Mouse (Mus musculus): ENCODE measurements around the gene Sbf2. TPM values are rescaled to one million over a fixed set of nuclear protein-coding genes. Genes with fewer than 3 reads are reported as not detected.

Gene Sbf2
- polyA plus RNA-seq, 1 experiment: 8.8 TPM

DNA sequence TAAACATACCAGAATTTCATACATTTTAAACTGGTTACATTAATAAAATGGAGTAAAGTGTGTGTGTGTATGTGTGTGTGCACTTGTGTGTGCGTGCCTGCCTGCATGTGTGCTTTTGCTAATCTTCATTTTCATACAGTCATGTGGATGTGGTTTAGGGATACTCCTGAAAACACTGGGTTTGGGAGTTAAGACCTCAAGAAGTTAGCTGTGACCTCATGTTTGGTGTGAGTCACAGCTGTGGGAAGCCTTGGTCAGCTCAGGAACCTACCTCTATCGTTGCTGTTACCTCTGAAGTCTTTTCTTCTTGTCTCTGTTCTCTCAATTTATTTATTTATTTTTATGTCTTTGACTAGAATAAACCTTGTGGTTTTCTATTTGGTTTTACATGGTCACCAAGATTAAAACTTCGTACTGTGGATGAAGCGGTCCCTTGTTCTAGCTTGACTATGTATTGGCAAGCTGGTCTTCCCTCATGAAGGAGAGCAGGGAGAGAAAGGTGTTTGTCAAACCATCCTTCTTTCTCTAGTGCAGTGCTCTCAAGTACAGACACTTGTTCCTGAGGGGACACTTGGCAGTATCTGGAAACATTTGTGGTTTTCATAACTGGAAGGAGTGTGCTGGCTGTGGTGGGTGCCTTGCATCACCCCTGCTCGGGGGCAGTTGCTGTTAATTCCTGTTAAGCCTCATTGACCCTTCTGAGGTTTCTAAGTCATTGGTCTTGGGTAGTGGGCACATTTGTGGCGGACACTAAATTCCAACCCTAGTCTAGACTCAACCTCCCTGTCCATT is 331.0 kb downstream of the Sbf2 start:
- Histone ChIP-seq H3K4me1 (replicated peaks; ENCODE audit: control insufficient read depth, insufficient read depth, low read length) (no peaks in the 10 kb centered on the region), H3K27me3 (ENCODE audit: control insufficient read depth, insufficient read depth, low read length) (no peaks in the 10 kb centered on the region), H3K27ac (ENCODE audit: control insufficient read depth, insufficient read depth, low read length) (no peak overlapping the region), H3K4me3 (ENCODE audit: control insufficient read depth, insufficient read depth, low read length) (no peak overlapping the region), H3K36me3 (ENCODE audit: control insufficient read depth, insufficient read depth, low read length) (peaks cover 5% of the 10 kb centered on the region; the same call in 1 of the 2 replicates)
- WGBS: 76% methylated on average over 6 of the region's 6 CpGs
- no peak for DNase-seq
- no peak for TF ChIP-seq POLR2A (IDR thresholded peaks at IDR 0.05; ENCODE audit: control insufficient read depth, extremely low read depth, insufficient read depth, low read length, poor library complexity)
- no peak for TF ChIP-seq CTCF (IDR thresholded peaks at IDR 0.05; ENCODE audit: borderline replicate concordance, control insufficient read depth, extremely low read depth, insufficient read depth, low read length, poor library complexity)

DNA sequence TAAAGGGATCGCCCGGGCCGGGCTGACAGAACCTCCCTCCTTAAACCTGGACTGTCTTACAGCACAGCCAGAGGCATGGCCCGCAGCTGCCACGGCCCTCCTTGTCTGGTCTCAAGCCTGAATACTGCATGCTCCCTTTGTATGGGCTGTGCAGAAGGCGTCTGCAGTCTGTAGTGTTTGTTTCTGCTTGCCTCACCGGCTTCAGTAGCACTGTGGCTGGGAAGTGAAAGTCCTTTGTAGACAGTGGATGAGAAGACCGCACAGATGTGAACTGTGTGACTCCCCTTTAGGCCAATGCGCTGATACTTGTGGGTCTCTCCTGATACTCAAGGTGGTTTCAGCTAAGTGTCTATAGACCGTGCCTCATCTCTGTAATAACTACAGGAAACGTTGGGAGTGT is 331.9 kb downstream of the Sbf2 start:
- no peaks in the 10 kb centered on the region for H3K4me1 ChIP-seq (replicated peaks; ENCODE audit: control insufficient read depth, insufficient read depth, low read length)
- 0 out of 2 replicates have a peak, but pooled peaks have one; percentile 27 for TF ChIP-seq POLR2A (IDR thresholded peaks at IDR 0.05; ENCODE audit: control insufficient read depth, extremely low read depth, insufficient read depth, low read length, poor library complexity)
- TF ChIP-seq CTCF (IDR thresholded peaks at IDR 0.05; ENCODE audit: borderline replicate concordance, control insufficient read depth, extremely low read depth, insufficient read depth, low read length, poor library complexity): no peak
- H3K36me3 ChIP-seq (ENCODE audit: control insufficient read depth, insufficient read depth, low read length): peaks cover 5% of the 10 kb centered on the region; the same call in 1 of the 2 replicates
- H3K27ac ChIP-seq (ENCODE audit: control insufficient read depth, insufficient read depth, low read length): no peak overlapping the region
- H3K27me3 ChIP-seq (ENCODE audit: control insufficient read depth, insufficient read depth, low read length): no peaks in the 10 kb centered on the region
- no peak overlapping the region for H3K4me3 ChIP-seq (ENCODE audit: control insufficient read depth, insufficient read depth, low read length)
- WGBS: 80% methylated on average over 11 of the region's 11 CpGs
- no peak for DNase-seq

GRCm38 (mm10) chr7:110281435-110282256 is 333.1 kb downstream of the Sbf2 start:
- TF ChIP-seq CTCF (IDR thresholded peaks at IDR 0.05; ENCODE audit: borderline replicate concordance, control insufficient read depth, extremely low read depth, insufficient read depth, low read length, poor library complexity): no peak
- no peak for TF ChIP-seq POLR2A (IDR thresholded peaks at IDR 0.05; ENCODE audit: control insufficient read depth, extremely low read depth, insufficient read depth, low read length, poor library complexity)
- Histone ChIP-seq H3K36me3 (ENCODE audit: control insufficient read depth, insufficient read depth, low read length) (peaks cover 5% of the 10 kb centered on the region; the same call in 1 of the 2 replicates), H3K27ac (ENCODE audit: control insufficient read depth, insufficient read depth, low read length) (no peak overlapping the region), H3K27me3 (ENCODE audit: control insufficient read depth, insufficient read depth, low read length) (no peaks in the 10 kb centered on the region), H3K4me3 (ENCODE audit: control insufficient read depth, insufficient read depth, low read length) (no peak overlapping the region), H3K4me1 (replicated peaks; ENCODE audit: control insufficient read depth, insufficient read depth, low read length) (peaks cover 4% of the 10 kb centered on the region; the same call in 1 of the 2 replicates)
- WGBS: 88% methylated on average over 11 of the region's 11 CpGs
- no peak for DNase-seq

- TF ChIP-seq POLR2A (IDR thresholded peaks at IDR 0.05; ENCODE audit: control insufficient read depth, extremely low read depth, insufficient read depth, low read length, poor library complexity): no peak
- peaks cover 8% of the 10 kb centered on the region for H3K4me1 ChIP-seq (replicated peaks; ENCODE audit: control insufficient read depth, insufficient read depth, low read length)
- 98% methylated on average over 4 of the region's 4 CpGs for WGBS
- no peak overlapping the region for H3K27ac ChIP-seq (ENCODE audit: control insufficient read depth, insufficient read depth, low read length)
- no peak for DNase-seq
- peaks cover 5% of the 10 kb centered on the region; the same call in 1 of the 2 replicates for H3K36me3 ChIP-seq (ENCODE audit: control insufficient read depth, insufficient read depth, low read length)
- no peaks in the 10 kb centered on the region for H3K27me3 ChIP-seq (ENCODE audit: control insufficient read depth, insufficient read depth, low read length)
- no peak overlapping the region for H3K4me3 ChIP-seq (ENCODE audit: control insufficient read depth, insufficient read depth, low read length)
These were observed 335.5 kb downstream of the Sbf2 start for GRCm38 (mm10) chr7:110279183-110279582.

DNA sequence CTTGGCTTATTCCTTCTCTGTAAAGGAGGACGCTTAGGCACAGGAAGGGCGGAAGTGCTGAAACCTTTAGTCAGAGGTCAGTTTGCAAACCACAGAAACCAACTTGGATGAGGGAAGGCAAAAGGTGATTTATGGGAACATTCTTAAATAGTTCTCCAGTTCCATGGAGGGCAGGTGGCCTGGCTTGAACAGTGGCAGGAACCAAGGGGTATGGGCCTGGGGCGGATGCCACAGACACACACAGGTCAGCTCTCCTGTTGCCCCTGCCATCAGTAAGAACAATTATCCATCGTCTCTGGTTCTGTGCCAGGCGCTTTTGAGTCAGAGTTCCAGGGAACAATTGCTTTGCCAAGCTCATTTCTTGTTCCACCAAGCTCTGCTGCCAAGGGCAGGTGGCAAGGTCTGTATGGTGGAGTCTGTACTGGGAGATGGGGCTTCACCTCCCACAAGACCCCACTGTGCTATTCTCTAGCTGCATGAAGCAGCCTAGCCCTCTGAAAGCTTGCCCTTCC is 336.9 kb downstream of the Sbf2 start:
- Histone ChIP-seq H3K36me3 (ENCODE audit: control insufficient read depth, insufficient read depth, low read length) (peaks cover 5% of the 10 kb centered on the region; the same call in 1 of the 2 replicates), H3K4me3 (ENCODE audit: control insufficient read depth, insufficient read depth, low read length) (no peak overlapping the region), H3K27me3 (ENCODE audit: control insufficient read depth, insufficient read depth, low read length) (no peaks in the 10 kb centered on the region), H3K27ac (ENCODE audit: control insufficient read depth, insufficient read depth, low read length) (no peak overlapping the region), H3K4me1 (replicated peaks; ENCODE audit: control insufficient read depth, insufficient read depth, low read length) (peaks cover 8% of the 10 kb centered on the region)
- 93% methylated on average over 5 of the region's 5 CpGs for WGBS
- no peak for DNase-seq
- TF ChIP-seq CTCF (IDR thresholded peaks at IDR 0.05; ENCODE audit: borderline replicate concordance, control insufficient read depth, extremely low read depth, insufficient read depth, low read length, poor library complexity) (no peak), POLR2A (IDR thresholded peaks at IDR 0.05; ENCODE audit: control insufficient read depth, extremely low read depth, insufficient read depth, low read length, poor library complexity) (no peak)

- Histone ChIP-seq H3K27ac (ENCODE audit: control insufficient read depth, insufficient read depth, low read length) (no peak overlapping the region), H3K4me1 (replicated peaks; ENCODE audit: control insufficient read depth, insufficient read depth, low read length) (peaks cover 26% of the 10 kb centered on the region), H3K27me3 (ENCODE audit: control insufficient read depth, insufficient read depth, low read length) (no peaks in the 10 kb centered on the region), H3K4me3 (ENCODE audit: control insufficient read depth, insufficient read depth, low read length) (no peak overlapping the region), H3K36me3 (ENCODE audit: control insufficient read depth, insufficient read depth, low read length) (no peaks in the 10 kb centered on the region)
- WGBS: 44% methylated on average over 4 of the region's 4 CpGs
- no peak for TF ChIP-seq POLR2A (IDR thresholded peaks at IDR 0.05; ENCODE audit: control insufficient read depth, extremely low read depth, insufficient read depth, low read length, poor library complexity)
- no peak for TF ChIP-seq CTCF (IDR thresholded peaks at IDR 0.05; ENCODE audit: borderline replicate concordance, control insufficient read depth, extremely low read depth, insufficient read depth, low read length, poor library complexity)
- peak; percentile 61 for DNase-seq
These were observed 342.3 kb downstream of the Sbf2 start for GRCm38 (mm10) chr7:110272434-110272833.

Measured in thymus, adult 2 months (tissue).